Mouse (Mus musculus) hindbrain, embryonic 10.5 days (tissue): ENCODE data around the gene Slc30a3. TPM values are rescaled to one million over a fixed set of nuclear protein-coding genes. Genes with fewer than 3 reads are reported as not detected.

Experiments used
- DNase-seq: peaks from one replicate; pipeline ENCODE4 v3.0.0-alpha.2; 2017; ENCODE audit warnings: low spot score
- H3K27ac ChIP-seq: fragments of 300-500 bp; sonication (generic); 2 replicates; pipeline ENCODE4 v1.5.1; 2016; ENCODE audit warnings: mild to moderate bottlenecking, moderate library complexity
- H3K27me3 ChIP-seq: fragments of 300-500 bp; sonication (generic); 2 replicates; pipeline ENCODE4 v1.6.1; 2016; ENCODE audit warnings: mild to moderate bottlenecking; ENCODE audit not compliant: poor library complexity, insufficient read depth, severe bottlenecking
- H3K36me3 ChIP-seq: fragments of 300-500 bp; sonication (generic); 2 replicates; pipeline ENCODE4 v1.6.1; 2016; ENCODE audit warnings: mild to moderate bottlenecking, moderate library complexity
- H3K4me1 ChIP-seq: fragments of 300-500 bp; sonication (generic); replicated peaks from 2 replicates; pipeline ENCODE4 v1.6.1; 2016; ENCODE audit warnings: mild to moderate bottlenecking
- H3K4me3 ChIP-seq: fragments of 300-500 bp; sonication (generic); 2 replicates; pipeline ENCODE4 v1.5.1; 2016; ENCODE audit warnings: mild to moderate bottlenecking, moderate library complexity
- H3K9me3 ChIP-seq: fragments of 300-500 bp; sonication (generic); 2 replicates; pipeline ENCODE4 v1.6.1; 2016; ENCODE audit warnings: mild to moderate bottlenecking, moderate library complexity
- WGBS: fragments of 180-500 bp; shearing (Covaris S2); methylation state at CpG from one replicate; pipeline ENCODE4 v1.1.7; 2016; 5-methylcytosine and 5-hydroxymethylcytosine counted together
- polyA plus RNA-seq: library from polyadenylated mRNA; unstranded; fragments of >200 nt; fragmentation: Nextera tagmentation; extraction: Ambion mirVana; gene quantifications from 2 replicates; pipeline ENCODE4 v1.2.1, GENCODE M21; 2016

Gene Slc30a3
- 2.1 and 9.3 TPM in 2 replicates for polyA plus RNA-seq

GRCm38 (mm10) chr5:31108000-31108490, at the start of gene Slc30a3:
TSS of gene Slc30a3 (minus strand) at chr5:31108237.
- 91% methylated on average over 18 of the region's 18 CpGs for WGBS
- no peak for DNase-seq

GRCm38 (mm10) chr5:31154152-31154553, 46.1 kb upstream of the Slc30a3 start, which contains the start of gene Mpv17:
TSS of gene Mpv17 (minus strand) at chr5:31154251.
- peak within 1 kb of the TSS; percentile 87 for H3K27ac ChIP-seq
- peaks cover 64% of the 10 kb centered on the region for H3K36me3 ChIP-seq
- peak; percentile 85 for DNase-seq
- no peaks in the 10 kb centered on the region for H3K27me3 ChIP-seq
- WGBS: under 1% methylated on average over 19 of the region's 19 CpGs
- H3K4me3 ChIP-seq: peak within 1 kb of the TSS; percentile 69
- H3K4me1 ChIP-seq: peaks cover 13% of the 10 kb centered on the region
- H3K9me3 ChIP-seq: no peaks in the 10 kb centered on the region

More at GRCm38 (mm10) chr5:31108000-31108490, at the start of gene Slc30a3:
- no peak within 1 kb of the TSS for H3K4me3 ChIP-seq
- H3K27ac ChIP-seq: no peak within 1 kb of the TSS
- H3K4me1 ChIP-seq: no peaks in the 10 kb centered on the region
- H3K9me3 ChIP-seq: no peaks in the 10 kb centered on the region
- H3K36me3 ChIP-seq: no peaks in the 10 kb centered on the region
- peaks cover 3% of the 10 kb centered on the region; the same call in 1 of the 2 replicates for H3K27me3 ChIP-seq

- DNase-seq: no peak
- Histone ChIP-seq H3K4me3 (peak overlapping the region; percentile 69), H3K9me3 (no peaks in the 10 kb centered on the region), H3K4me1 (peaks cover 13% of the 10 kb centered on the region), H3K27me3 (no peaks in the 10 kb centered on the region), H3K27ac (peak overlapping the region; percentile 87), H3K36me3 (peaks cover 62% of the 10 kb centered on the region)
- 42% methylated on average over 6 of the region's 6 CpGs for WGBS
Measured at GRCm38 (mm10) chr5:31153516-31154151, 45.6 kb upstream of the Slc30a3 start.

GRCm38 (mm10) chr5:31151746-31152145, 43.7 kb upstream of the Slc30a3 start:
- WGBS: 89% methylated on average over 3 of the region's 3 CpGs
- DNase-seq: no peak
- H3K36me3 ChIP-seq: peaks cover 59% of the 10 kb centered on the region
- peaks cover 13% of the 10 kb centered on the region for H3K4me1 ChIP-seq
- H3K27ac ChIP-seq: no peak overlapping the region
- no peaks in the 10 kb centered on the region for H3K27me3 ChIP-seq
- H3K4me3 ChIP-seq: no peak overlapping the region
- no peaks in the 10 kb centered on the region for H3K9me3 ChIP-seq

- Histone ChIP-seq H3K27me3 (no peaks in the 10 kb centered on the region), H3K9me3 (no peaks in the 10 kb centered on the region), H3K4me3 (no peak overlapping the region), H3K4me1 (peaks cover 12% of the 10 kb centered on the region), H3K27ac (no peak overlapping the region), H3K36me3 (peaks cover 59% of the 10 kb centered on the region)
- no peak for DNase-seq
- 95% methylated on average over 4 of the region's 4 CpGs for WGBS
Measured at GRCm38 (mm10) chr5:31149781-31150180, 41.7 kb upstream of the Slc30a3 start.

- peaks cover 21% of the 10 kb centered on the region for H3K36me3 ChIP-seq
- WGBS: 14% methylated on average over 9 of the region's 9 CpGs
- H3K27ac ChIP-seq: no peak overlapping the region
- peak overlapping the region; percentile 47 for H3K4me3 ChIP-seq
- no peaks in the 10 kb centered on the region for H3K9me3 ChIP-seq
- peak; percentile 25 for DNase-seq
- H3K27me3 ChIP-seq: peaks cover 63% of the 10 kb centered on the region
- peaks cover 30% of the 10 kb centered on the region for H3K4me1 ChIP-seq
Measured at GRCm38 (mm10) chr5:31138968-31139425, 31.0 kb upstream of the Slc30a3 start.

GRCm38 (mm10) chr5:31138241-31138967, 30.4 kb upstream of the Slc30a3 start, which contains the start of gene Ucn:
TSS of gene Ucn (minus strand) at chr5:31138829.
- 2% methylated on average over 52 of the region's 52 CpGs for WGBS
- H3K9me3 ChIP-seq: no peaks in the 10 kb centered on the region
- H3K4me3 ChIP-seq: peak within 1 kb of the TSS; percentile 47
- DNase-seq: peak; percentile 14
- no peak within 1 kb of the TSS for H3K27ac ChIP-seq
- H3K36me3 ChIP-seq: peaks cover 15% of the 10 kb centered on the region
- H3K4me1 ChIP-seq: peaks cover 30% of the 10 kb centered on the region
- peaks cover 68% of the 10 kb centered on the region for H3K27me3 ChIP-seq

- Histone ChIP-seq H3K36me3 (peaks cover 11% of the 10 kb centered on the region), H3K27me3 (peaks cover 70% of the 10 kb centered on the region), H3K4me3 (peak overlapping the region; percentile 47), H3K4me1 (peaks cover 30% of the 10 kb centered on the region), H3K9me3 (no peaks in the 10 kb centered on the region), H3K27ac (no peak overlapping the region)
- under 1% methylated on average over 13 of the region's 13 CpGs for WGBS
- peak; percentile 35 for DNase-seq
Measured at GRCm38 (mm10) chr5:31137658-31138057, 29.6 kb upstream of the Slc30a3 start.

GRCm38 (mm10) chr5:31136730-31137424, 28.8 kb upstream of the Slc30a3 start:
- Histone ChIP-seq H3K9me3 (no peaks in the 10 kb centered on the region), H3K4me3 (peak overlapping the region; percentile 47), H3K4me1 (peaks cover 30% of the 10 kb centered on the region), H3K36me3 (peaks cover 8% of the 10 kb centered on the region), H3K27me3 (peaks cover 74% of the 10 kb centered on the region), H3K27ac (no peak overlapping the region)
- WGBS: under 1% methylated on average over 33 of the region's 33 CpGs
- peak; percentile 31 for DNase-seq

GRCm38 (mm10) chr5:31126050-31126449, 18.0 kb upstream of the Slc30a3 start:
- no peaks in the 10 kb centered on the region for H3K9me3 ChIP-seq
- 40% methylated on average over 5 of the region's 5 CpGs for WGBS
- H3K27ac ChIP-seq: no peak overlapping the region
- no peak overlapping the region for H3K4me3 ChIP-seq
- no peaks in the 10 kb centered on the region for H3K27me3 ChIP-seq
- no peaks in the 10 kb centered on the region for H3K36me3 ChIP-seq
- no peaks in the 10 kb centered on the region for H3K4me1 ChIP-seq
- DNase-seq: no peak

- Histone ChIP-seq H3K27ac (no peak overlapping the region), H3K9me3 (no peaks in the 10 kb centered on the region), H3K27me3 (no peaks in the 10 kb centered on the region), H3K4me3 (no peak overlapping the region), H3K36me3 (no peaks in the 10 kb centered on the region), H3K4me1 (no peaks in the 10 kb centered on the region)
- DNase-seq: no peak
- WGBS: 40% methylated on average over 2 of the region's 2 CpGs
Measured at GRCm38 (mm10) chr5:31123481-31123880, 15.4 kb upstream of the Slc30a3 start.

- Histone ChIP-seq H3K27me3 (peaks cover 9% of the 10 kb centered on the region; the same call in 1 of the 2 replicates), H3K27ac (no peak overlapping the region), H3K4me3 (no peak overlapping the region), H3K36me3 (no peaks in the 10 kb centered on the region), H3K9me3 (no peaks in the 10 kb centered on the region), H3K4me1 (no peaks in the 10 kb centered on the region)
- no peak for DNase-seq
- WGBS: 84% methylated on average over 8 of the region's 8 CpGs
Measured at GRCm38 (mm10) chr5:31121111-31121510, 13.1 kb upstream of the Slc30a3 start.
